Mouse (Mus musculus) ES-Bruce4 (cell line): Measurements from ENCODE around the gene Tmigd3.

Experiments
- CTCF ChIP-seq: IDR thresholded peaks from one replicate; pipeline ENCODE4 v1.8.1; 2011; ENCODE audit warnings: low read depth, low read length
- EP300 ChIP-seq: IDR thresholded peaks from 2 replicates; pipeline ENCODE4 v1.6.1; 2011; ENCODE audit warnings: low read depth, low read length; ENCODE audit not compliant: insufficient read depth
- POLR2A ChIP-seq: IDR thresholded peaks from one replicate; pipeline ENCODE4 v1.8.1; 2011; ENCODE audit warnings: low read length; ENCODE audit not compliant: insufficient read depth

DNA sequence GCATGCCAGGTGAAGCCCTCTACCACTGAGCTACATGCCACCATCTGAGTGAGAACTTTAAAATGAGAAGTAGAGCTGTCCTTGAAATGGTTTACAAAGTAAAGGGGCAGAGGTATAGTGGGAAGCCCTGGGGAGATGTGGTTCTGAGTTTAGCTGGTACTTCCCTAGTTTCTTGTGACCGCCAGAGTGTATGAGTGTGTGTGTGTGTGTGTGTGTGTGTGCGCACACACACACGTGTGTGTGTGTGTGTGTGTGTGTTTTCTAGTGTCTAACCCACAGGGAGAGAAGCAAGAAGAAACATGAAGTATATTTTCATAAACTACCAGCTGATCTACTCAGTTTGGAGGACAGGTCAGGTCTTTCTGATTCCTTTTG is 57.5 kb downstream of the Tmigd3 start:
- TF ChIP-seq CTCF (no peak), POLR2A (no peak), EP300 (no peak)
